In genomic region chr17:27228216-27228915, GRCm38 (mm10) we compare ENCODE assay signal across 10 mouse cellular contexts. TPM values are rescaled to one million over a fixed set of nuclear protein-coding genes. Genes with fewer than 3 reads are reported as not detected.
A peak's percentile ranks its signal among the peaks of the same experiment; 100 is the strongest.
DNase-seq lines count a peak whose midpoint lies in the region; ATAC-seq and TF ChIP-seq lines count a peak whose summit lies in the region.
"Had no signal": no experiment of that assay in that cellular context is flagged by ENCODE, and none has a peak within 500 bp of the region (broad histone marks: within the 10 kb centered on the region; RNA-seq: fewer than 3 reads in every experiment).

No protein-coding gene starts in this region.

- no peak overlapping the region for H3K4me3 ChIP-seq in forebrain, embryonic 10.5 days
- H3K4me3 ChIP-seq in forebrain, embryonic 16.5 days (replicated peaks; ENCODE audit: low read length), result no peak overlapping the region
- H3K4me3 ChIP-seq: heart, embryonic 15.5 days had no signal

- intact Hi-C loops in left cerebral cortex, postnatal 25 days (cut with DNase I), result no loop called here

- no peaks in the 10 kb centered on the region for H3K9me3 ChIP-seq in forebrain, embryonic 10.5 days
- no peaks in the 10 kb centered on the region for H3K9me3 ChIP-seq in forebrain, embryonic 16.5 days (ENCODE audit: control insufficient read depth, low read length)
- H3K9me3 ChIP-seq: heart, embryonic 15.5 days had no signal

- peak; percentile 65 for DNase-seq in forebrain, embryonic 10.5 days (ENCODE audit: extremely low spot score, low spot score)
- peak; percentile 34 for DNase-seq in A20 (ENCODE audit: low read depth, low spot score)
- DNase-seq in brain, embryonic 14.5 days (ENCODE audit: low read depth), result peak; percentile 80
- peak; percentile 92 for DNase-seq in heart, postnatal 4 days
- DNase-seq in lung, postnatal 10 days, result peak; percentile 84
- DNase-seq in retina, embryonic 14.5 days (ENCODE audit: low spot score), result peak; percentile 87
- DNase-seq in left cerebral cortex, postnatal 25 days (ENCODE audit: low spot score in 2 of 2), result no peak

- no peak for TF ChIP-seq CTCF in brain, embryonic 14.5 days (IDR thresholded peaks at IDR 0.05; ENCODE audit: borderline replicate concordance, extremely low read depth, insufficient read depth, insufficient read length)

- H3K9ac ChIP-seq in forebrain, embryonic 16.5 days (replicated peaks; ENCODE audit: low read depth, low read length), result no peak overlapping the region
- H3K9ac ChIP-seq: heart, embryonic 15.5 days had no signal

- peaks cover 21% of the 10 kb centered on the region for H3K27me3 ChIP-seq in forebrain, embryonic 10.5 days (ENCODE audit: poor library complexity, severe bottlenecking)
- H3K27me3 ChIP-seq in forebrain, embryonic 16.5 days (replicated peaks; ENCODE audit: control insufficient read depth, insufficient read depth, low read length), result 0 out of 2 replicates have a peak, but pooled peaks cover 6% of the 10 kb centered on the region

- no peak overlapping the region for H3K27ac ChIP-seq in forebrain, embryonic 10.5 days
- H3K27ac ChIP-seq in forebrain, embryonic 16.5 days (ENCODE audit: low read length), result no peak overlapping the region
- H3K27ac ChIP-seq: heart, embryonic 15.5 days had no signal

- H3K4me2 ChIP-seq in forebrain, embryonic 16.5 days (ENCODE audit: low read length), result no peak overlapping the region
- H3K4me2 ChIP-seq: heart, embryonic 15.5 days had no signal

- no peak for ATAC-seq in forebrain, embryonic 16.5 days
- ATAC-seq: Patski had no signal

- no peaks in the 10 kb centered on the region for H3K36me3 ChIP-seq in forebrain, embryonic 10.5 days (replicated peaks)
- H3K36me3 ChIP-seq in forebrain, embryonic 16.5 days (ENCODE audit: control insufficient read depth, insufficient read depth), result no peaks in the 10 kb centered on the region
- H3K36me3 ChIP-seq: heart, embryonic 15.5 days had no signal

- H3K4me1 ChIP-seq in forebrain, embryonic 10.5 days, result peaks cover 33% of the 10 kb centered on the region
- peaks cover 16% of the 10 kb centered on the region for H3K4me1 ChIP-seq in forebrain, embryonic 16.5 days (replicated peaks; ENCODE audit: control insufficient read depth, insufficient read depth, low read length)
- H3K4me1 ChIP-seq: heart, embryonic 15.5 days had no signal

- WGBS in forebrain, embryonic 10.5 days, result 25% methylated on average over 11 of the region's 11 CpGs
- 17% methylated on average over 11 of the region's 11 CpGs for WGBS in forebrain, embryonic 16.5 days

- TF ChIP-seq POLR2A in brain, embryonic 14.5 days (IDR thresholded peaks at IDR 0.05; ENCODE audit: borderline replicate concordance, extremely low read depth, insufficient read depth, insufficient read length, poor library complexity, severe bottlenecking), result no peak

RNA-seq across cellular contexts. Expression of gene Lemd2, which starts 24.1 kb away (rescaled TPM):
- polyA plus RNA-seq in forebrain, embryonic 10.5 days (2016; fragmentation: Nextera tagmentation; extraction: Ambion mirVana), result 14.8 TPM in 2 replicates
- polyA plus RNA-seq in forebrain, embryonic 16.5 days (2015; fragmentation: Nextera tagmentation; extraction: Ambion mirVana), result 21.3 and 26.4 TPM in 2 replicates
- polyA plus RNA-seq in brain, embryonic 14.5 days (2012; rRNA removed), result 117 and 154 TPM in 2 replicates
- 10 to 100 TPM; 35.3 to 36.4 TPM for total RNA-seq in heart, postnatal 4 days (2021)
- 10 to 100 TPM; 39.9 to 44.1 TPM for total RNA-seq in left cerebral cortex, postnatal 25 days (2021)

Comparison
In these comparisons a context has a peak if more than half of its experiments do, and no peak if none do; other contexts are left out.
1. DNase-seq: peak in forebrain, embryonic 10.5 days (single experiment), A20 (single experiment), brain, embryonic 14.5 days (single experiment), heart, postnatal 4 days (single experiment), lung, postnatal 10 days (single experiment) and retina, embryonic 14.5 days (single experiment); none in left cerebral cortex, postnatal 25 days (0 of 2).